Mouse (Mus musculus): ENCODE data around the gene Rasd2. TPM values are rescaled to one million over a fixed set of nuclear protein-coding genes. Genes with fewer than 3 reads are reported as not detected.

Gene Rasd2
- total RNA-seq (2021) = 1 to 10 TPM; 2.2 TPM

DNA sequence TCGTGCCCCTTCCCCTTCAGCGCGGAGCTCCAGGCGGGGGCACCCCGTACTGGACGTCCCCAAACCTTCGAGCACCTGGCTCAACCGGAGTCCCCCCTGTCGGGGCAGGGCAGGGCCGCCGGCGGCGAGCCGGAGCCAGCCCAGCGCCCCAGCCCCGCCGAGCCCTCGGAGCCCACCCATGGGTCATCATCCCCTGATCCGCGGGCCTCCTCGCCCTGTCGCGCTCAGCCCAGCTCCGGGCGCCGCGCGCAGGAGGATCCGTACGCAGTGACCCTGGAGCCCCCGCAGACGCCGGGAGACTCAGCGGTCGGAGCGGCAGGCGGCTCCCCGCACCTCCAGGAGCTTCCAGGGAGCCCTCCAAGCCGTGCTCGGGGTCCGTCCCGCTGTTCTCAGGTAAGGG lies at the start of gene Rasd2:
Gene Rasd2 (plus strand): TSS at position 259 of the 400 bp plus-strand sequence.
- DNase-seq = peak; percentile 20

DNA sequence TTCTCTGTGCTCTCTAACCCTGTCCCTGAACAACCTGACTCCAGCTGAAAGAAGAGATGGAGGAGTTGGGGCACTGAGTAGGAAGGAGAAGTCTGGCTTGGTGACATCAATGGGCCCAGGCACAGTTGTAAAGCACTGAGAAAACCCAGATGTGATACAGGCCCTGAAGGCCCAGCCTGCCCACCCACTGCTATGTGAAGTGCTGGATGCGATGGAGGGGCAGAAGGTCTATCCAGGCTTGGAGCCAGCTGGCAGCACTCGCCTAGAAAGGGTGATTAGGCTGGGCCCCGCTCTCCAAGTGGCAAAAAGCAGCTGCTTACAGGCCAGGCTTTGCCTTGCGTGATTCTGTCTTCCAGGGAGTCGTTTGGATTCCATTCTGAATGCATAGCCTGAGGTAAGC lies 44.4 kb upstream of the Rasd2 start:
- DNase-seq = peak; percentile 67

DNA sequence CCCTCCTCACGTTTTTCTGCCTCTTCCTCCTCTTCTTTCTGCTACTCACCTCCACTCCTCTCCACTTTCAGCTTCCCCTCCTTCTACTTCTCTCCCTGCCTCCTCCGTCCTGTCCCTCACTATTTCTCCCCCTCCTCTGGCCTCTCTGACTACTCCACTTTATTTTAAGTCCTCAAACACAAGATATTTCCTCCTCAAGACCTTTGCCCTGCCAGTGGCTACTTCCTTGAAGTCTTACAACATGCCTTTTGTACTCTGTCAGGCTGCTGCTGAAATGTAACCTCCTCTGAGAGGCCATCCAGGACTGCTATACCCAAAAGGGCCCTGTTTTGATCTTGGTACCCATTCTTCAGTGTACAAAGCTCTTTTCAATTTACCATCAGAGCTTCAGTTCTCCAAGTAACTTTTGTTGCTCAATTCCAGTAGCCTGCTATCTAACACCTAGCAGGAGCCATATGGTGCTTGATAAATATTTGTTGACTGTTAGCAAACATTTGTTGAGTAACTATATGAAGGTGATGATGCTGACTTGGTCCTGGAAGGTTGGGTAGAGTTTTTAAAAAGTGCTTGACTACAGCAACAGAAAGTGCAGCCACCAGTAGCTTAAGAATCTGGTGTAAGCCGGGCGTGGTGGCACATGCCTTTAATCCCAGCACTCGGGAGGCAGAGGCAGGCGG lies 41.6 kb upstream of the Rasd2 start:
- no peak for DNase-seq

DNA sequence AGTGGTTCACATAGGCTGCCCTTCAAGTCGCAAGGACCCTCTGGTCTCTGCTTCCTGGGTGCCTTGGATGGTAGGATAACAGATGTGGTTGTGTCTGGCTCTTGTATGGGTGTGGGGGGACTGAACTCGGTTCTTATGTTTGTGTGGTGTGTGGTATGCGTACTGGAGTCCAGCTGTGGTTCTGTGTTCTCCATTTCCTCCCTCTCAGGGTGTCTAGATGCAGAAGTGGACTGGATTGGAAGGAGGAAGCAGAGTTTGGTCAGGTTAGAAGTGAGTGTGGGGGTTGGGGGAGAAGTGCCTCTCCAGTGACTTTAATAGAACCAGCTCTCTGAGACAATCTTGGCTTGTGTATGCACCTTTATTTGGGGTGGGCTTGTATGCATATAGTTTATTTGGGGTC lies 20.7 kb upstream of the Rasd2 start:
- DNase-seq = no peak

DNA sequence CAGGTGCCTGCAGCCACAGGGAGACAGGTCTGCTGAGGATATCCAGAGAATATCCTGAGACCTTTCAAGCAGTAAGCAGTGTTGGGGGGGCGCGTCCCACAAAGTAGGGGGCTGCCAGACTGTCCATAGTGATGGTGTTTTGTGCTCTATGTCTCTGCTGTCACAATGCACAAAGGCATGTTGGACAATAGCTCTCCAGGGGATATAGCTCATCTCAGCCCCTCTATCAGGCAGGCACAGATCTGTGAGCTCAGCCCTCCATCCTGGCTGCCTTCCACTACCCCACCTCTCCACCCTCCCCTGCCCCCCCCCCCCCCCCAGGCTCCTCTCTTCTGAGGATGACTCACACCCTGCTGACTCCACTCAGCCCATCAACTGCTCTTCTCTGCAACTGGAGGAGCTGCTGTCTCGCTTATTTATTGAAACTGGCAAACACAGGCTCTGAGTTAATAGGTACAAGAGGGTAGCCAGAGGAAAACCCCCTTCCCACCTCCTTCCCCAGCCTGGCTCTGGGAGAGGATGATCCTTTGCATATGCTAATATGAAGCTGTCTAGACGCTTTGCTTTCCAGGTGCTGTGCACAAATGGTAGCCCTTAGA lies 19.2 kb upstream of the Rasd2 start:
- DNase-seq = peak; percentile 22

DNA sequence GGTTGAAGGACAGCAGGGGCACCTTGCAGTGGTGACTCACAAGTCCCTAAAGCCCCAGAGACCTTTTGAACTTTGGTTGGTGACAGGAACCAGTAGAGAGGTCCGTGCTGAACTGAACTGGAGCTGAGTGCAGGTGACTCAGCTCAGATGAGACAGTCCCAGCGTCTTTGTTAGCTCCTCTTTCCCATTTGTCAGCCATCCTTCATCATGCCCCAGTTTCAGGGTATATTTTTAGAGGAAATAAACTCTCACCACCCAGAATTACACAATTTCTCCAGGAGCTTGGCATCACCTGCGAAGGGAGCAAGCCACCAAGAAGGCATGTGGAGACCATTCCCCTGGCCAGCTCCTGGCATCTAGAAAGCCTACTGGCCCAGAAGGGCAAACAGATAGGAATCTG lies 16.6 kb upstream of the Rasd2 start:
- no peak for DNase-seq

DNA sequence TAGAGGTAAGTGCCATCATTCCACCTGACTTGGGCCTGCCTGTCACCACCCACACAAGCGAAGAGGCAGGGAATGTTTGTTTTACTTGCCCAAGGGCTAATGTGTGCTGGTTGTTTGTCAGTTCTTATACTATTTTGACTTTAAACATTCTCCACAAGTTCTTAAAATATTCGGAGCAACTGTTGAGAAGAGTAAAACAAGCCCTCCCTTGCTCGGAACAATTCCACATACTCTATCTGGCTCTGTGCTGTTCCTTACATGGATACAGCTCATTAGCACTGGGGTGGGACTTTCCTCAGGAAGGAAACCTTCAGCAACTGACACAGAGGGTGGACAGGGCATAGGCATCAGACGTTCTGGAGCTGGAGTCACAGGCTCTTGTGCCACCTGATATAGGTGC lies 15.9 kb upstream of the Rasd2 start:
- DNase-seq = no peak

DNA sequence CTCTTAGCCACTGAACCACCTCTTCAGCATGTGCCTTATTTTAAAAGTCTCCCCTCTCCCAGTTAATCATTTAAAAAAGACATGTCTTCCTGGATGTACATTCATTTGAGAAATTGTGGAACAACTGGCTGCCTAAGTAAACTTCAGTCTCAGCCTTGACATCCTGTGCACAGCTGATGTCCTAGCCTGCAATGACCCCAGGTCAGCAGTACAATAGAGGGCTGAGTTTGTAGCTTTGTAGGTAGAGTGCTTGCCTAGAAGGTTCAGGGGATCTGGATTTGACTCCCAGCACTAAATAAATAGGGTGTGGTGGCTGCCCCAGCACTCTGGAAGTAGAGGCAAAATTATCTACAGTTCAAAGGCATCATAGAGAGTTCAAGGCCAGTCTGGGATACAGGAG lies 15.4 kb upstream of the Rasd2 start:
- DNase-seq = no peak

DNA sequence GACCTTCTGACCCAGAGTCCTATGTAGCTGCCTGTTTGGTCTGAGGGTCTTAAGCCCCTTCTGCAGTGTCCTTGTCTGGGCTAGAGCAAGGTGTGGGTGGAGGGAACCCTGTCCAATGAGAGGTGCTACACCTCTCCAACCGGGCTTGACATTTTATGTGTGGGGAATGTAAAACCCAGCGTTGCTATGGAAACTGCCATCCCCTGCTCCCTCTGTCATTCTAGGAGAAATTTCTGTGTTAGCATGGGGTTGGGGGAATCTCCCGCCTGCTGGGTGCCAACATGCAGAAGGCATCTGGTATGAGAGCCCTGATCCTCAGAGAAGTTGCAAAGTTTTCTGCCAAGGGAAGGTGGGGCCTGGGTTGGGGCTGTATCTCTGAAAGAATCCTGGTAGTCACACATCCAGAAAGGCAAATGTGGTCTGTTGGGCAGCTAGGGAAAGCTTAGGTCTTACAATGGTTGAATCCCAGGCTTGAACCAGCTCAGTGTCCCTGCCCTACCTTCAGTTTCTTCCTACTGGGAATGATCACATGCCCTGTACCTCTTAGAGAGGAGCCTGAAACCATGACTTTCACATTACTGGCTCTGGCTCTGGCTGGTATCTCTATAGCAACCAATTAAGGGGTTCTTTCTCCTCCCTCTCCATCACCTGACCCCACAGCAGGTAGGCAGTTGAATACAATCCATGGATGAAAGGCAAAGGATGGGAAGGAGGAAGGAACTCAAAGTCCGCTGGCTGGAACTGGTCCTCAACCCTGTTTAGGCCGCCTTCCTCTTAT lies 14.6 kb upstream of the Rasd2 start:
- DNase-seq = no peak

DNA sequence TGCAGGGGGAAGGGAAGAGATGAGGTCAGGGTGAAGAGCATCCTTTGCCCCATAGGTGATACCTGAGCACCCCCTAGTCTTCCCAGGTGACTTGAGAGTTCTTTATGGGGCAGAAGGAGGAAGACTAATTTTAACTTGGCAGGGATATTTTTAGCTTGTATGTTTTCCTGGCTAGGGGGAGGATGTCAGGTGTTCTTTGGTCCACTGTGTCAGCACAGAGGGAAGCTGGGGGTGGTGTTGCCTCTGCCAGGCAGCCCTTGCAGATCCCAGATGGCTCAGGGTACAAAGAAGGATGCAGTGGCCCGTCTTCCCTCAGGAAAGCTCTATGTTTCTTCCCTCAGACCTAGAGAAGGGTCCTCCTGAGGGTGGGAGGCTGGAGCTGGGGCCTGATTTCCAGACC lies 13.8 kb upstream of the Rasd2 start:
- DNase-seq = no peak

DNA sequence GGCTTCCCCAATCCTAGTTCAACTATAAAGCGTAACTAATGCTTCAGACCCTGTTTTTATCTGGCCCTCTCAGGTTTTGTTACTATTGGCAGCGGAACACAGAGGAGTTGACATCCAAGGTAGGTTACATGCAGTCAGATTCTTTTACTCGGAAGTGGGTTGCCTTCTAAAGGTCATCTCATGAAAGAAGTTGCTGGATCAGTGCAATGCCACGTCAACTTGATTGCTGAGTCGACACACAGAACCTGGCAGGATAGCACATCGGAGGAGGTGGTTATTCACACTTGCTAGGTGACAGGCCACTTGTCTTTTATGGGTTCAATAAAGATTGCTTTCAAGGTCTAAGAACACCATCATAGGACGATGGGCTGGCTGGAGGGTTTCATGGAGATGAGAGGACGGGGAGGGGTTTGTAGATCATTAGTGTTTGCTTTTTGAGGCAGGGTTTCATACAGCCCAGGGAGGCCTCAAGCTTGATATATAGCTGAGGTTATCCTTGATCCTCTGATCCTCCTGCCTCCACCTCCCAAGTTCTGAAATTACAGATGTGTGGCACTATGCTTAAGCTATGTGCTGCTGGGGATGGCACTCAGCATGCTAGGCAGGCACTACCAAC lies 11.6 kb upstream of the Rasd2 start:
- no peak for DNase-seq

DNA sequence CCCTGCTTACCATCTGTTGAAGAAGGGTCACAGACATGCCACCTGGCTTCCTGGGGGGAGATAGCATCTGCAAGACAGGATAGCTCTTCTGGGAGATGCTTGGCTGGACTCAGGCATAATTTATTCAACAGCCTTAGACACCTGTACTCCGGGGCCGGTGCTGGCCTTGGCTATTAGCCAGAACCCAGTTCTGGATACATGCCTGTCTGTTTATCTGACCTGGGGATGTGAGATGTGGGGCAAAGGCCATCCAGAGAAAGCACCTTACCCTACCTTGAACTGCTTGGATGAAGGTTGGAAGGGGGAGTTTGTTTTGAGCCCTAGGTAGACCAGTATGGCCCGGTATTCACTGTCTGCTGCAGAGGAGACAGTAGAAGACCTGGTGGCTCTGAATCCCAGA lies 10.8 kb upstream of the Rasd2 start:
- DNase-seq = no peak

DNA sequence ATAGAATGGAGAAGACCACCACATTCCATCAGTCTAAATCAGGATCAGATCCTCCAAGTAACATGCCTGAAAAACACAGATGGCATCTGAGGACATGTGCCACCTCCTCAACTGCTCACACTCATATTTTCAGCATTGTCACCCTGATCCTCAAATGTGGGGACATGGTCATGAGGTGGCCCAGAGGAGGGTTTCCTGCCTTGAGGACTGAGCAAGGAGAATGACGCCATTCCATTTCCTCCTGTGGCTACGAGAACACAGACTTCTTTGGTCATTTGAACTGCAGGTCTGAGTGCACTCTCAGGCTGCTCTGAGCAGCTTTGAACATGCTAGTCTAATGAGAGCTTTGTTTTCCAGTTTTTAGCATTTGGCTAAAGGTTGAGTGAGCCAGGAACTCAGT lies 10.3 kb upstream of the Rasd2 start:
- no peak for DNase-seq

DNA sequence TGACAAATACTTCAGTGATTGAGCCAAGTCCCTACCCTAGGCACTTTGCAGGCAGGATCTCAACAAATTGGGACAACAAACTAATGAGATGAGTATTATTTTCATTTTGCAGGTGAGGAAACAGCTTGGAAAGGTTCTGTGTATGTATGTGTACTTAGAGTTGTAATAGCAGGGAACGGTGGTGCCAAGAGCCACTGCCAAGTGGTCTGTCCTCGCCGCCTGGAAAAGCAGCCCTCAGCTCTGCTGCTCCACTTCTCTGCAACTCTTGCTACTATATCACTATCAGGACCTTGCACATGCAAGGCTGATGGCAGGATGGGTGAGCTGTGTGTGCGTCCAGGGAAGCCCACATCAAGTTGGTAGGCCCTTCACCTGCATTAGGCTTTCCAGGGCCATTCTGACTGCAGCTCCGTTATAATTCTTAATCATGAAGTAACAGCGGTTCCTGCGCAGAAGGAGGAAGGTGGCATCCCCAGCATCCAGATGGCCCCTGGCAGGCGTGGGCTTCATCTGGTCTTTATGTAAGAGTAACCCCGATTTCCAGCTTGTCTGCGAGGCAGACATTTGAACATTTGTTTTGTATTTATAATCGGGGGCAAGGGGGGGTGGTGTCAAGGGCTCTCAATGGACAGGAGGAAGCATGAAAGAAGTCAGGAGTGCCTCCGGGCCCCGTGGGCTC lies 9.4 kb upstream of the Rasd2 start:
- no peak for DNase-seq

DNA sequence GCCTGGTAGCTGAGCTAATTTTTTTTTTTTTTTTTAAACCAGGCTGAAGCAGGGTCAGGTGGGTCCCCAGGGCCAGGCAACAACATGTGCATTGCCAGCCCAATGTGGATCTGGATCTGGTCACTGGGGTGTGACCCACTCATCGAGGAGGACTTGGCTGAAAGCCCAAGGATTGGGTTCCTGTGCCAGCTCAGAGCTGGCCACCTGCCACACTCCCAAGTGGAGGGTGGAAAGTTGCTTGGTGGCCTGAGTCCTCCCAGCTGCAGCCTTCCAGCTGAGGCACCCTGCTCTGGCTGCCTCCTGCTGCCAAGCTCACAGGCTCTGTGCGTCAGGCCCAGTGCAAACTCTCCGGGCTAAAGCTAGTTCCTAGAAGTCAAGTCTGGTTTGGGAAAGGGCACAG lies 2.3 kb upstream of the Rasd2 start:
- peak; percentile 84 for DNase-seq

DNA sequence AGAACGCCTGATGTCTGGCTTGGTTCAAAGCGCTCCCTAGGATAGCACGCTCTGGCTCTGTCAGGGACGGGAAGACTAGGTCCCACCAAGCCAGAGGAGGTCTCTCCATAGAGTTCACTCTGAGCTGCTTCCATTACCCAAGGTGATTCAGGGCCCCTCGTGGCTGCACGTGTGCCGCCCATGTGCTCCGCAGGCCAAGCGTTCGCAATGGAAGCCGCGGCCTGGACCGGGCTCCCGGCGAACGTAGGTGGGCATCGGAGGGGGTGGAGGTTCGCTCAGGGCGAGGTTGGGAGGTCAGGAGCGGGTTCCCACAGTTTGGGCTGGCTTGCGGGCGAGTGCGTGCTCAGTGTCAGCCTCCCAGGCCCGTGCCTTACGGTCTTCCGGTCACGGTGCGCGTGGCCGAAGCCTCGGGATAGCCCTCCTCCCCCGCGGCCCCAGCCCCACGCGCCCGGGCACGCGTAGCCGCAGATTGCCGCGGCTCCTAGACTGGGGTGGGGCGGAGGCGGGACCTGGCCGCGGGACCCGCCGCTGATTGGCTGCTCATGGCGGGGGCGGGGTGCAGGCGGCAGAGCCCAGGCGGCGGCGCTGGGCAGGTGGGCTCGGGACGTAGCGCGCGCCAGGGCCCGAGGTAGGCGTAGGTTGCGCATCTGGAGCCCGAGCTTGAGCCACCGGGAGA lies 975 bp upstream of the Rasd2 start:
- peak; percentile 88 for DNase-seq

DNA sequence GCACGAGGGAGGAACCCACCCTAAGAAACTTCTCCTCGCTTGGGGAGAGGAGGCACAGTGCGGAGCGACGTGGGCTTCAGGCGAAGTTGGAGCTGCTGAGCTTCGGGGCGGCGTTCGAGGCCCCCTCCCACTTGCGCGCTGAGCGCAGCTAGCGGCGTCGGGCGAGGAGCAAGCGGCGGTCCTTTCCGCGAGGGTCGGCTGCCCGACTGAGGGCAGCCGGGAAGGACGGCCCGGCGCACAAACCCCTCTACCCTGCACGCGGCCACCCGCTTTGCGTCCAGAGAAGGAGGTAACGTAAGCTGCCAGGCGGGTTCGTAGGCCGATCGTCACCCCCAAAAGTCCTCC lies 465 bp upstream of the Rasd2 start:
- no peak for DNase-seq

DNA sequence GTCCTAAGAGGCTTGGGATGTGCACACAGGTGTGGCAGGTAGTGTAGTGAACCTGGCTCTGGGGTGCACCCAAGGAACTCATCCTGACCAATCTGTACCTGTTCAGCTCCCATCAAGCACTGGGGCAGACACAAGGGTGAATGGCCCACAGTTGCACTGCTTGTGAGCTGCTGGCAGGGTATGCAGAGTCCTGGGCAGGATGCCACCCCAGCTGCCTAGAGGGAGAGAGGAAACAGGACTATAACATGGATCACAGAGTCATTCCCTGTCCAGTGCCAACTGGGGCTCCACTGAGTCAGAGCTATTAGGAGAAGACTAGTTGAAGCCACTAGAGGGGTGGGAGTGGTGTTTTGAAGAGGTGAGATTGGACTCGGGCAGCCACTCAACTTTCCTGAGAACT lies 1.3 kb downstream of the Rasd2 start:
- DNase-seq = peak; percentile 56

DNA sequence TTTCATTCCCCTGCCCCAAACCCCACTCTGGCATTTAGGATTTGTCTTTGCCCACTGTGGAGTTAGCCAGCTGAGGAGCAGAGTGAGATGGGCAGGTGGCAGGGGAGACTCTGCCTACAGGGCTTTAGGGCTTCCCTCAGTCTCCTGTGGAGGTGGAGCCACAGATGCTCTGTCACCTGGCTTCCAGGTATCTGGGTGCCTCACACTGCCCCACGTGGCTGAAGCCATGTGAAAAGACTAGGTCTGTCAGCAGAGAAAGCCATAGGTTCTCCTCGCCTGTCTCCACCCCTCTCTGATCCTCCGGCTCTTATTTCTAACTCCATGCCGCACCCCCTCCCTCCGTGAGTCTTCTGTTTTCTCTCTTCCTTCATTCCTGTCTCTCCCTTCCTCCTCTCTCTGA lies 2.2 kb downstream of the Rasd2 start:
- peak; percentile 2 for DNase-seq

DNA sequence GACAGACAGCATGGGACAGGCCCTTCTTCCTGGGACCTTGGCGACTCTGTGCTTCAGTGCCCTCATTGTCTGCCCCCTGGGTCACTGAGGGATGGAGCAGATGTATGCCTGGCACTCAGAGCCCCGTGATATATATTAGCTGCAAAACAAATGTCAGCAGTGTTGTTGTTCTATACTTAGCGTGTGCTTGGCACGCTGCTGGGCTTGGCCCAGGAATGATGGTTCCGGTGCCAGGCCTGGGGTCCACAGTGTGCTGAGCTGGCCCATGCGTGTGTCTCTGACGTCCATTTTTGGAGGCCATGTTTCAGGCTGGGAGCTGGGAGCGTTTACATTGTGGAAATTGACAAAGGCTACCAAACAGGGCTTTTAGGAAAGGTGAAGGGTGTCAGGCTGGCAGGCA lies 3.1 kb downstream of the Rasd2 start:
- peak; percentile 11 for DNase-seq

DNA sequence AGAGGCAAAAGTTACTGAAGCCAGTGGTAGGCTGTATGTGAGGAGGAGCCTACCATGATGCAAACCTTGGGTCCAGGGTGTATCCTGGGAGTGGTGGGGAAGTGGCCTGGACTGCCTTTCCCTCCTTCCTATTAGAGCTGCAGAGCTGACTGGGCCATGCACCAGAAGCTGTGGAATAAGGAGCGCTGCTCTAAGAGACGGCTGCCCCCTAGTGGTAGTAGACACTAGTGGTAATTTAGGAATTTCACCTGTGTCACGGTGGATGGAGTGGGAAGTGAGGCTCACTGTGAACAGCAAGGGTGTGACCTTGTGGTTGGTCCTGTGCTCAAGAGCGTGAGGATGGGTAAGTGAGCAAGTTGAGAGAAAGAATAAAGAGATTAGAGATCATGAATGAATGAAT lies 4.2 kb downstream of the Rasd2 start:
- peak; percentile 82 for DNase-seq

All from heart, postnatal 4 days (tissue).